Mouse (Mus musculus) liver, embryonic 14.5 days (tissue): ENCODE results near the gene Cyp2w1. TPM values are rescaled to one million over a fixed set of nuclear protein-coding genes. Genes with fewer than 3 reads are reported as not detected.

Experiments
- ATAC-seq: fragments of 200-750 bp; cut with Nextera tagmentation; 2 replicates; pipeline ENCODE4 v1.8.0; 2017; ENCODE audit warnings: moderate number of reproducible peaks, mild to moderate bottlenecking, moderate library complexity; ENCODE audit not compliant: insufficient read depth
- DNase-seq, 3 experiments: peaks; one replicate each; pipeline ENCODE4 v3.0.0-alpha.2; 2012 to 2013; ENCODE audit warnings: low read depth in 3 of 3, low spot score in 3 of 3
- H3K27ac ChIP-seq: fragments of 300-500 bp; sonication (generic); 2 replicates; pipeline ENCODE4 v1.5.1; 2014; ENCODE audit warnings: moderate library complexity, mild to moderate bottlenecking, control low read depth, inconsistent platforms
- H3K27me3 ChIP-seq: fragments of 300-500 bp; sonication (generic); 2 replicates; pipeline ENCODE4 v1.6.1; 2014; ENCODE audit warnings: mild to moderate bottlenecking, low read length, moderate library complexity; ENCODE audit not compliant: control insufficient read depth, insufficient read depth
- H3K36me3 ChIP-seq: fragments of 300-500 bp; sonication (generic); replicated peaks from 2 replicates; pipeline ENCODE4 v1.6.1; 2014; ENCODE audit warnings: low read depth; ENCODE audit not compliant: control insufficient read depth, insufficient read depth
- H3K4me1 ChIP-seq, 2 experiments: fragments of 200-500 bp in 1 of 2; fragments of 300-500 bp in 1 of 2; sonication (generic) in 1 of 2; replicated peaks; 2 replicates each; pipeline ENCODE4 v1.6.1; 2012 to 2014; ENCODE audit warnings: antibody characterized with exemption in 1 of 2, inconsistent platforms in 1 of 2, low read length in 1 of 2; ENCODE audit not compliant: control insufficient read depth in 2 of 2, insufficient read depth in 2 of 2
- H3K4me2 ChIP-seq: fragments of 300-500 bp; sonication (generic); 2 replicates; pipeline ENCODE4 v1.6.1; 2014; ENCODE audit warnings: low read depth, mild to moderate bottlenecking, control low read depth, moderate library complexity
- H3K4me3 ChIP-seq, 2 experiments: fragments of 200-500 bp in 1 of 2; fragments of 300-500 bp in 1 of 2; sonication (generic) in 1 of 2; 2 replicates each; pipeline ENCODE4 v1.5.1; 2012 to 2014; ENCODE audit warnings: low read depth in 2 of 2, low read length in 2 of 2, mild to moderate bottlenecking in 2 of 2, control low read depth in 1 of 2, inconsistent platforms in 1 of 2, moderate library complexity in 1 of 2; ENCODE audit not compliant: insufficient read depth in 1 of 2
- H3K9ac ChIP-seq: fragments of 300-500 bp; sonication (generic); replicated peaks from 2 replicates; pipeline ENCODE4 v1.6.1; 2014; ENCODE audit warnings: mild to moderate bottlenecking, control low read depth, moderate library complexity
- H3K9me3 ChIP-seq: fragments of 300-500 bp; sonication (generic); 2 replicates; pipeline ENCODE4 v1.6.1; 2016; ENCODE audit warnings: low read length, mixed read lengths; ENCODE audit not compliant: control insufficient read depth
- CTCF ChIP-seq: IDR thresholded peaks from 2 replicates; pipeline ENCODE4 v1.5.1; 2016; ENCODE audit warnings: antibody characterized with exemption, low read depth, control low read depth
- EP300 ChIP-seq: IDR thresholded peaks from 2 replicates; pipeline ENCODE4 v1.6.1; 2016; ENCODE audit warnings: antibody characterized with exemption, low read depth
- WGBS: fragments of 180-500 bp; shearing (Covaris S2); extraction: QIAGEN DNeasy Blood & Tissue Kit; methylation state at CpG from one replicate; pipeline ENCODE4 v1.1.7; 2014; ENCODE audit not compliant: insufficient replicate concordance; 5-methylcytosine and 5-hydroxymethylcytosine counted together
- polyA plus RNA-seq, 2 experiments: library from polyadenylated mRNA; depleted of rRNA in 1 of 2; stranded (reverse) in 1 of 2; unstranded in 1 of 2; fragments of >200 nt; fragmentation: Nextera tagmentation in 1 of 2; extraction: Ambion mirVana in 1 of 2; gene quantifications; 2 replicates each; pipeline versions ENCODE4 v1.2.1 to v1.2.3; 2012 to 2014

The Cyp2w1 gene
- polyA plus RNA-seq, 2 experiments = 0.03 TPM; not detected in 1

DNA sequence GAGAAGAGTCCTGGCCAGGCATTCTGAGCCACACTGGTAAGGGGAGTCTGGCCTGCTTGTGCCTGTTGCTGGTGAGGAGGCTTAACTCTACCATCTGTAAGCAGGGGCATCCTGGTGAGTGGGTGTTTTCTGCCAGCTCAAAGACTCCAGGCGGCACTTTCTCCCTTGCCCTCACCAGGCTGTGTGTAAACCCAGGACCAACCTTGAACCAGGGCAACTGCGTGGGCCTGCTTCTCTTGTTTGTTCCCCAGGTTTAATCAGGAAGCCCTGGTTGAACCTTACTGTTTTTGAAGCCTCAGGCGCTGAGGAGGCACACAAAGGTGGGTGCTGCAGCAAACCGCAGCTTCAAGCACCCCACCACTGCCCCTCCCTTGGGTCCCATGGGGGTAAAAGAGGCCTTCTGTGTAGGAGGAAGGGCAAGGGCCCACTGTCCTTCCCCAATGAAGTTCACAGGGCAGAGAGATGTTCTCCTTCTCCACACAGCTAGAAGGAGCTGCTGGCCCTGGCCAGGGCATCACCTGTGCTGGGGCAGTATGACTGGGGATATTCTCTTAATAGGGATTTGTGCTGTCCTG is 15.6 kb downstream of the Cyp2w1 start:
- Histone ChIP-seq H3K9me3 (no peaks in the 10 kb centered on the region), H3K9ac (no peak overlapping the region), H3K4me3 (no peak overlapping the region), H3K27me3 (no peaks in the 10 kb centered on the region), H3K27ac (no peak overlapping the region), H3K4me2 (no peak overlapping the region), H3K4me1 (peaks cover 19 to 56% of the 10 kb centered on the region in 2 experiments), H3K36me3 (no peaks in the 10 kb centered on the region)
- DNase-seq (no peak), ATAC-seq (no peak)
- WGBS = 74% methylated on average over 4 of the region's 4 CpGs
- TF ChIP-seq CTCF (no peak), EP300 (no peak)

DNA sequence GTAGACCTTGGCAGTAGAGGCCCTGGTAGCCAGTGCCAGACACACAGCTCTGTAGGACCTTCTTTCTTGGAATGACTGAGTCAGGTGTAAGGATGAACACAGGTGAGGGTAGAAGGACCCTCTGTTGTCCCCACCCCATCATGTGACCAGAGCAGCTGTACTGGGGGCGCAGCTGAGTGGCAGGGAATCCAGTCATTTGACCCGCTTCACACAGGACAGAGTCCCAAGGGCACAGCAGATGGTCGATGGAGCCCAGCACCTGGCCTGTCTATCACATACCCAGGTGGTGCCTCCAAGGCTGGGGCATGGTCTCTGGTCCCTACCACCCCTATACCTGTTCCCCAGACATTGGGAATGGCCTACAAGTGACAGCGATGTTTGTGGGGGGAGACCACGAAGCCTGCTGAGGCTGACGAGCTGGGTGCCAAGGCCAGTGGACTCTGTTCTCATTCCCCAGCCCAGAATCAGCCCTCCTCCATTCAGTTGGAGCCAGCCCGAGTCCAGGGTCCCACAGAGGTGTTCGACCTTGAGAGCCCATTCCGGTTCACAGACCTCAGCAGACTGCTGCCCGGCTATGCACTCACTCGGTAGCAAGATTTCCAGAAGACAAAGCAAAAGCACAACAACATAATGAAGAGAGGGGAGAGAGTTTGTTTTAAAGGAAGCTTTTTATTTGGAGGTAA is 16.4 kb downstream of the Cyp2w1 start:
- no peak for ATAC-seq
- no peak overlapping the region for H3K9ac ChIP-seq
- no peak overlapping the region for H3K4me2 ChIP-seq

DNA sequence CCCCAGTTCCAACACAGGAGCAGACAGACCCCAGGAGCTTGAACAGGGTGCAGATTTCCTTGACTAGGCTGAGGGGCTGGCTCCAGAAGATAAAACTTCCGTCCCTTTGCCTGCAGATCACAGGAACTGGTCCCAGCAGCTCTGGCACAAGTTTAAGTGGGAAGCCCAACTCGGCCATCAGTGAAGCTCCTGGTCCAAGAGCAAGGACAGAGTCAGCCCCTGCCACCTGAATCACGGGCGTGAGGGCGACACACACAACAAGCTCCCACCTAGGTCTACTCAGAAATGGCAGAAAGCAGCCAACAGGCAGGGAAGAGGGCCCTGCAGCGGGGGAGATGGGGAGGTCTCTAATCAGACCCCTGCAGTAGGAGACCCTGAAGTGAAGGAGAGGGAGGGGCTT is 17.9 kb downstream of the Cyp2w1 start:
- no peak overlapping the region for H3K27ac ChIP-seq
- TF ChIP-seq CTCF (no peak), EP300 (no peak)
- H3K9me3 ChIP-seq = no peaks in the 10 kb centered on the region
- 60% methylated on average over 6 of the region's 6 CpGs for WGBS
- peaks cover 34 to 65% of the 10 kb centered on the region in 2 experiments for H3K4me1 ChIP-seq
- ATAC-seq (no peak), DNase-seq (no peak)
- H3K4me2 ChIP-seq = peak overlapping the region; percentile 97
- no peak overlapping the region for H3K9ac ChIP-seq
- H3K4me3 ChIP-seq = no peak overlapping the region
- H3K36me3 ChIP-seq = no peaks in the 10 kb centered on the region
- no peaks in the 10 kb centered on the region for H3K27me3 ChIP-seq

More for the DNA sequence above, 16.4 kb downstream of the Cyp2w1 start:
- Histone ChIP-seq H3K27me3 (no peaks in the 10 kb centered on the region), H3K36me3 (no peaks in the 10 kb centered on the region), H3K4me3 (no peak overlapping the region), H3K4me1 (peaks cover 24 to 63% of the 10 kb centered on the region in 2 experiments), H3K27ac (no peak overlapping the region; the same call in 1 of the 2 replicates), H3K9me3 (no peaks in the 10 kb centered on the region)
- DNase-seq = no peak
- WGBS = 74% methylated on average over 11 of the region's 11 CpGs
- no peak for TF ChIP-seq EP300

DNA sequence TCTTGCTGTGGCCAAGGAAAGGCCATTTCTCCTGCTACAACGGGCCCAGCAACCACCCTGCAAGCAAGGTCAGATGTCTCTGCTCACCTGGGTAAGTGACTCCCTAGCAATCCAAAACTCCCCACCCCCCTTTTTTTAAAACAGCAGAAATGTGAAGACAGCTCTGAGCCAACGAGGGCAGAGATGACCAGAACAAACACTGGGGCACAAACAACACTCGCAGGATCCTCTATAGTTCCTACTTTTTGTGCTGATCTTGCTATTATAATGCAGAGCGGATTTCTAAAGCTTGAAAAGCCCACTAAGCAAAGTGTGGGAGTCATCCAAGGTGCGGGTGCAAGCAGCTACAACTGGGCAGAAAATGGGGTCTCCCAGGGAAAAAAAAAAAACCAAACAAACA is 18.7 kb downstream of the Cyp2w1 start:
- H3K9me3 ChIP-seq = no peaks in the 10 kb centered on the region
- peaks cover 34 to 70% of the 10 kb centered on the region in 2 experiments for H3K4me1 ChIP-seq
- ATAC-seq (no peak), DNase-seq (no peak)
- H3K27ac ChIP-seq = peak overlapping the region; percentile 83
- H3K4me2 ChIP-seq = peak overlapping the region; percentile 97
- WGBS = 58% methylated on average over 5 of the region's 5 CpGs
- H3K9ac ChIP-seq = peak overlapping the region; percentile 94
- TF ChIP-seq CTCF (no peak), EP300 (no peak)
- H3K36me3 ChIP-seq = no peaks in the 10 kb centered on the region
- no peaks in the 10 kb centered on the region for H3K27me3 ChIP-seq
- peak overlapping the region; percentile 54 to 59; a peak in 3 of 4 replicates for H3K4me3 ChIP-seq

DNA sequence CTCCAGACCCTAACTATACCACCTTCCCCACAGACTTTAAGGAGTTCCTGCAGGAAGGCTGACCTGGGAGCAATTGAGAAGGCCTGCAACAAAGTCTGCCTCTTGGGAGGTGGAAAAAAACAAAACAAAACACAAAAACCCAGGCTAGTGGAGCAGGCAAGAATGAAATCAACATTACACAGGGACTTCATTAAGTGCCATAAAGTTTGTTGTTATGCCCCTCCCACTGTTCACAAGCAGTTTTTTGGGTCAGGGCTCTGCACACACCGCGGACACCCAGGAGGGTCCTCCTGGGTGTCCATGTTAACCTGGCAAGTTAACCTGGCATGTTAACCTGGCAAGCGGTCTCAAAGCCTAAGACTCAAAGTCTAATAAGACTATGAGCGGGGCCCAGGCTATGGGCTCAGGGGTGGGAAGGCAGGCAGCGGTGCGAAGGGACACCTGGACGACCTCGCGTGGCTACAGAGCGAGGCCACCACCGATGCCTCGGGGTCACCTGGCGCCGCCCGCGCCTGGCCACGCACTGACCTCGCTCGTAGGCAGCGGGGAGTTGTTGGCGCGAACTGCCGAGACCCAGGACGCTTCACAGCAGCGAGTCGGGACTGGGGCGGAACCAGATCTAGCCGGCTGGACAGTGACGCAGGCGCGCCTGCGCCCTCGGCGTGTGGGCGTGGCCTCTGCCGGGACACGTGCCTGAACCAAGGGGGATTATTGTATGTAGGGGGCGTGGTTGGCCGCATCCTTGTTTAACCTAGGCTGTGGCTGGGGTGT is 19.4 kb downstream of the Cyp2w1 start:
- peaks cover 34 to 67% of the 10 kb centered on the region in 2 experiments for H3K4me1 ChIP-seq
- TF ChIP-seq EP300 = peak; percentile 50
- peak; percentile 40 for TF ChIP-seq CTCF
- WGBS = 2% methylated on average over 39 of the region's 39 CpGs

More for the DNA sequence above, 19.4 kb downstream of the Cyp2w1 start:
- H3K27ac ChIP-seq = peak overlapping the region; percentile 83
- H3K4me3 ChIP-seq = peak overlapping the region; percentile 54 to 59
- DNase-seq = peak; percentile 82 to 87 (median 85)
- peak overlapping the region; percentile 97 for H3K4me2 ChIP-seq
- peak overlapping the region; percentile 94 for H3K9ac ChIP-seq
- no peaks in the 10 kb centered on the region for H3K36me3 ChIP-seq
- H3K9me3 ChIP-seq = no peaks in the 10 kb centered on the region
- peak; percentile 90 for ATAC-seq
- no peaks in the 10 kb centered on the region for H3K27me3 ChIP-seq
